Mouse (Mus musculus) urinary bladder, postnatal 4 days (tissue): Measurements from ENCODE around the gene Unc50.

ENCODE experiments used
- DNase-seq, 2 experiments: peaks; one replicate each; pipeline ENCODE4 v3.0.0; 2021 to 2022; ENCODE audit warnings: low spot score in 2 of 2

Gene Unc50

DNA sequence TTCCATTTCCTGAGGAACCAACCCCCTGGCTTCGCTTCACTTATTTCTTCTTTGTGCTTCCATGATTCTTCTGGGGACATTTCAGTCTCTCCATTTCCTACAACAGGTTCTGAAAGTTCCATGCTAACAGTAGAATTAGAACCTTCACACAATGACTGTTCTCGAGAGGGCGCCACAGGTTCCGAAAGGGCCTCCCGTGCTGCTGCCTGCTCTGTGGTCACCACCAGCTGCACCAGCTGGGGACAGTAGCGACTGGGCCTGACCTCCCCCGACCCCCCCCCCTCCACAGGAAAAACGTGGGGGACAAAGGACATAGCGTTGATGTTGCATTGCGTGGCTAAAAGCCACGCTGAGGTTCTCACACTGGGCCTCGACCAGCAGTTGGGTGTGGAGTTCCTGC, 58.6 kb downstream of the Unc50 start:
- no peak for DNase-seq
